Mouse (Mus musculus): Measurements from ENCODE around the gene Grik1.

Grik1 gene

GRCm38 (mm10) chr16:88142136-88142535, 147.9 kb downstream of the Grik1 start:
- no peak for DNase-seq (ENCODE audit: low read depth, low spot score)

- DNase-seq (ENCODE audit: low read depth, low spot score): no peak
Observed at GRCm38 (mm10) chr16:88141594-88141993, 148.5 kb downstream of the Grik1 start.

GRCm38 (mm10) chr16:88138913-88139312, 151.2 kb downstream of the Grik1 start:
- DNase-seq (ENCODE audit: low read depth, low spot score): no peak

- DNase-seq (ENCODE audit: low read depth, low spot score): no peak
Observed at GRCm38 (mm10) chr16:88132919-88133318, 157.1 kb downstream of the Grik1 start.

- no peak for DNase-seq (ENCODE audit: low read depth, low spot score)
Observed at GRCm38 (mm10) chr16:88131103-88131502, 159.0 kb downstream of the Grik1 start.

- DNase-seq (ENCODE audit: low read depth, low spot score): no peak
Observed at GRCm38 (mm10) chr16:88125098-88125497, 165.0 kb downstream of the Grik1 start.

GRCm38 (mm10) chr16:88112551-88113138, 177.4 kb downstream of the Grik1 start:
- no peak for DNase-seq (ENCODE audit: low read depth, low spot score)

- no peak for DNase-seq (ENCODE audit: low read depth, low spot score)
Observed at GRCm38 (mm10) chr16:88111459-88111858, 178.6 kb downstream of the Grik1 start.

- DNase-seq (ENCODE audit: low read depth, low spot score): no peak
Observed at GRCm38 (mm10) chr16:88094206-88094789, 195.8 kb downstream of the Grik1 start.

GRCm38 (mm10) chr16:88087280-88087679, 202.8 kb downstream of the Grik1 start:
- DNase-seq (ENCODE audit: low read depth, low spot score): no peak

- no peak for DNase-seq (ENCODE audit: low read depth, low spot score)
Observed at GRCm38 (mm10) chr16:88074716-88075115, 215.3 kb downstream of the Grik1 start.

- no peak for DNase-seq (ENCODE audit: low read depth, low spot score)
Observed at GRCm38 (mm10) chr16:88060936-88061335, 229.1 kb downstream of the Grik1 start.

- no peak for DNase-seq (ENCODE audit: low read depth, low spot score)
Observed at GRCm38 (mm10) chr16:88048121-88048520, 241.9 kb downstream of the Grik1 start.

- no peak for DNase-seq (ENCODE audit: low read depth, low spot score)
Observed at GRCm38 (mm10) chr16:88044321-88044720, 245.7 kb downstream of the Grik1 start.

- no peak for DNase-seq (ENCODE audit: low read depth, low spot score)
Observed at GRCm38 (mm10) chr16:88042458-88042857, 247.6 kb downstream of the Grik1 start.

- DNase-seq (ENCODE audit: low read depth, low spot score): no peak
Observed at GRCm38 (mm10) chr16:88038503-88039091, 251.5 kb downstream of the Grik1 start.

- no peak for DNase-seq (ENCODE audit: low read depth, low spot score)
Observed at GRCm38 (mm10) chr16:87988805-87989204, 301.3 kb downstream of the Grik1 start.

- no peak for DNase-seq (ENCODE audit: low read depth, low spot score)
Observed at GRCm38 (mm10) chr16:87984201-87984870, 305.7 kb downstream of the Grik1 start.

GRCm38 (mm10) chr16:87974076-87974443, 316.0 kb downstream of the Grik1 start:
- no peak for DNase-seq (ENCODE audit: low read depth, low spot score)

GRCm38 (mm10) chr16:87973394-87974075, 316.5 kb downstream of the Grik1 start:
- no peak for DNase-seq (ENCODE audit: low read depth, low spot score)

- no peak for DNase-seq (ENCODE audit: low read depth, low spot score)
Observed at GRCm38 (mm10) chr16:87971911-87972310, 318.2 kb downstream of the Grik1 start.

GRCm38 (mm10) chr16:87969936-87970335, 320.1 kb downstream of the Grik1 start:
- DNase-seq (ENCODE audit: low read depth, low spot score): no peak

Data from CD4-positive helper T cell, adult 2 months (primary cell).